Mouse (Mus musculus) lung, postnatal 25 days (tissue): ENCODE results near the gene Cacng7.

Experiments
- DNase-seq: peaks from one replicate; pipeline ENCODE4 v3.0.0; 2022; ENCODE audit warnings: low spot score

Cacng7 gene

GRCm38 (mm10) chr7:3347366-3348287 is 14.9 kb downstream of the Cacng7 start:
- DNase-seq, result no peak

DNA sequence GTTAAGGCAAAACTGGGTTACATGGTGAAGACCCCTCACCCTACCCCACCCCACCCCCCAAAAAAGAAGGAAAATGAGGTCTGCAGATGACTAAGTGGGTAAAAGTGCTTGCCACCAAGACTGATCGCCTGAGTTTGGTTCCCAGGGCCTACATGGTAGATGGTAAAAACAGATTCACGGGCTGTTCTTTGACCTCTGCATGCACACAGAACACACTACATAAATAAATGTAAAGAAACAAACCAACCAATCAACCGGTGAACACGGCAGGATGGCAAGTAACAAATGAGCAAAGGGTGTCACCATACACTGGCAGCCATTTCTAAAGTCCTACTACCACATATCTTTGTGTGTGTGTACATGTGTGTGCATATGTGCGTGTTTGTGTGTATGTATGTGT is 15.6 kb downstream of the Cacng7 start:
- DNase-seq, result no peak

GRCm38 (mm10) chr7:3349775-3350174 is 17.0 kb downstream of the Cacng7 start:
- DNase-seq, result no peak

- no peak for DNase-seq
Measured at GRCm38 (mm10) chr7:3351536-3351935, 18.8 kb downstream of the Cacng7 start.

GRCm38 (mm10) chr7:3354850-3355249 is 22.1 kb downstream of the Cacng7 start:
- no peak for DNase-seq

DNA sequence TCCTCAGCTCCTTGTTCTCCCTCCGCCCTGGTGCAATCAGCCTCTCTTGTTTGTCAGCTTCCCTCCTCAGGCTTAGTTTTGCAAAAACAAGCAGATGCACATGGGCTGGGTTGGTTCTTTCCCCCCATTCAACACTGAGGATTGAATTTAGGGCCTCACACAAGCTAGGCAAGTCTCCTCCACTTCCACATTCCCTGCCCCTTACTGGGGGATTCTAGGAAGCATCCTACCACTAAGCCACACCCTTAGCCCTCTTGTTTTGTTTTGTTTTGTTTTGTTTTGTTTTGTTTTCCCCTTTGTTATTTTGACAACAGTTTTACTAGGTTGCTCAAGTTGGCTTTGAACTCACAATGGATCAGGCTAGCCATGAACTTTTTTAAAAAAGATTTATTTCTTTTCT is 27.9 kb downstream of the Cacng7 start:
- no peak for DNase-seq

- no peak for DNase-seq
Measured at GRCm38 (mm10) chr7:3365547-3366279, 33.0 kb downstream of the Cacng7 start.

DNA sequence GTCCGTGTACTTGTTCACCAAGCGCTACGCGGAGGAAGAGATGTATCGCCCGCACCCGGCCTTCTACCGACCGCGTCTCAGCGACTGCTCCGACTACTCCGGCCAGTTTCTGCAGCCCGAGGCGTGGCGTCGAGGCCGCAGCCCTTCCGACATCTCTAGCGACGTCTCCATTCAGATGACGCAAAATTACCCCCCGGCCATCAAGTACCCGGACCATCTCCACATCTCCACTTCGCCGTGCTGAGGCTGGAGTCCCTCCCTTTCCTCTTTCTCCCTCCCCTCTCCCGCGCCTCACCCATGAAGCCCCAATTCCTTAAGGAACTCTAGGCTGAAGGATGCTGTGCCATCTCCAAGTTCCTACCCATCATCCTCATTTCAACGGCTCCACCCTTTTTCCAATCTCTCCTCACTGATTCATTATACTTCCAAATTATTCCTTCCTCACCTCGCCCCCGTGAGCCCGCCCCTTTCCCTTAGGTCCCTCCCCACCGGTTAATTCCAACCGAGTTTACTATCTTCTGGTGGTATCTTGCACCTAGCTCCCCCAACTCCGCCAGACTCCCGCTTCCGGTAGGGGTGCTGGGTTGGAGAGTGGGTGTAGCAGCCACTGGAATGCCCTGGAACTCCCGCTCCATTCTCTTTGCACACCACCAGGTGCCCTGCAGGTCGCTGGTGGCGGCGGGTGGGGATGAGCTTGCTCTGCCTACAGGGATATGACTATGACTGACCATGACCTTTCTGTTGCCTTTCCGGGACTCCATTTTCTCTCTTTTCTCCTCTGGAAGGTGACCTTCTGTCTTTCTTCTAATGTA is 34.2 kb downstream of the Cacng7 start:
- DNase-seq, result no peak

- no peak for DNase-seq
Measured at GRCm38 (mm10) chr7:3367569-3367968, 34.8 kb downstream of the Cacng7 start.

DNA sequence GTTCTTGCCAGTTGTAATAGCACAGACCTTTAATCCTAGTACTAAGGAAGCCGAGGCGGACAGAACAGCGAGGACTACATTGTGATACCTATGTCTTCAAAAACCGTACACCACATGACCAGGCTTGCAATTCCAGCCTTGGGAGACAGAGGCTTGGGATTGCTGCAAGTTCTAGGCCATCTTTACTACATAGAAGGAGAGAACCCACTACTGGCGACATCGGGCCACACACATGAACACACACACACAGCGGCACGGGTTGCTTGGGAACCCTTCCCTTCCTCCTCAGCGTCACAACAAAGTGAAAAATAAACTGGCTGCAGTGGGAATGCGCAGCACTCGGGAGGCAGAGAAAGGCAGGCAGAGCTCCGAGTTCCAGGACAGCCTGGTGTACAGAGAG is 35.6 kb downstream of the Cacng7 start:
- no peak for DNase-seq

GRCm38 (mm10) chr7:3369189-3369588 is 36.4 kb downstream of the Cacng7 start:
- DNase-seq, result no peak

- no peak for DNase-seq
Measured at GRCm38 (mm10) chr7:3370407-3370806, 37.7 kb downstream of the Cacng7 start.

DNA sequence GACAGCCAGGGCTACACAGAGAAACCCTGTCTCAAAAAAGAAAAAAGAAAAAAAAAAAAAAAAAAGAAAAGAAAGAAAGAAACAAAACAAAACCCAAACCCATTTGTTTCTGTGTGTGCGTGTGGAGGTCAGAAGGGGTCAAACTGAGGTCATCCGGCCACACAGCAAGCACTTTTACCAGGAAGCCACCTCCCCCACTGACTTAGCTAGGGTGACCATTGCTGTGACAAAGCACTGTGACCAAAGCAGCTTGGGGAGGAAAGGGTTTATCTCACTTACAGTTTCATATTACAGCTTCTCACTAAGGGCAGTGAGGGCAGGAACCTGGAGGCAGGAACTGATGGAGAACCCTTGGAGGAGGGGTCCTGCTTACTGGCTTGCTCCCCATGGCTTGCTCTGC is 39.6 kb downstream of the Cacng7 start:
- no peak for DNase-seq

GRCm38 (mm10) chr7:3373754-3374153 is 41.0 kb downstream of the Cacng7 start:
- DNase-seq, result peak; percentile 35

- DNase-seq, result peak; percentile 58
Measured at GRCm38 (mm10) chr7:3376831-3377230, 44.1 kb downstream of the Cacng7 start.

DNA sequence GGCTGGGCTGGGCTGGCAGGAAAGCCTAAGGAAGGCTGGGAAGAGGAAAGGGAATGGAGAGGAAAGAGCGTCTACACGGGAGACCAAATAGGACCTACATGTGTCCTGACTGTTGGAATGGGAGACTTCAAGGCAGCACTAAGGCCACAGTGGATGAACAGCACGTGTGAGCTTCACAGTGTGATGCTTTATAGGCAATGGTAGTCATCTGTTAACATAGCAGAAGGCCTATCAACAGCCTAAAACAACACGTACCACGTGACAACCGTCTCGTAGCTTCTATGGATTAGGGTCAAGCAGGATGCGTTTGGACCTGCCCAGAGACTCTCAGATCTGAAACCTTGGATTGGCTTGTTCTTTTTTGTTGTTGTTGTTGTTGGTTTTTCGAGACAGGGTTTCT is 49.4 kb downstream of the Cacng7 start:
- DNase-seq, result no peak

DNA sequence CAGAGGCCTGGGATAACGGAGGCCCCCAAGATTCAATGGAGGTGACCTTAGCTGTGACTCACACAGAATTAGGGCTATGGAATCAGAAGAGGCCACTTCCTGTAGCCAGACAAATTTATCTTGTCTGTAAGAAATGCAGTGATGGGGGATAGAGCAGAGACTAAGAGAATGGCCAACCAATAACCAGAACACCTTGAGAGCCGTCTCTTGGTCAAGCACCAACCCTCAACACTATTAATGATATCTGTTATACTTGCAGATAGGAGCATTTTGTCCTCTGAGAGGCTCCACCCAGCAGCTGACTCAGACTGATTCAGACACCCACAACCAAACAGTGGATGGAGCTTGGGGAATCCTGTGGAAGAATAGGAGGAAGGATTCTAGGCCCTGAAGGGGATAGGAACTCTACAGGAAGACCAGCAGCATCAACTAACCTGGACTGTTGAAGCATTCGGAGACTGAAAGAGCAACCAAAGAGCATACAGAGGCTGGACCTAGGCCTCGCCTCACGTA is 52.1 kb downstream of the Cacng7 start:
- no peak for DNase-seq

DNA sequence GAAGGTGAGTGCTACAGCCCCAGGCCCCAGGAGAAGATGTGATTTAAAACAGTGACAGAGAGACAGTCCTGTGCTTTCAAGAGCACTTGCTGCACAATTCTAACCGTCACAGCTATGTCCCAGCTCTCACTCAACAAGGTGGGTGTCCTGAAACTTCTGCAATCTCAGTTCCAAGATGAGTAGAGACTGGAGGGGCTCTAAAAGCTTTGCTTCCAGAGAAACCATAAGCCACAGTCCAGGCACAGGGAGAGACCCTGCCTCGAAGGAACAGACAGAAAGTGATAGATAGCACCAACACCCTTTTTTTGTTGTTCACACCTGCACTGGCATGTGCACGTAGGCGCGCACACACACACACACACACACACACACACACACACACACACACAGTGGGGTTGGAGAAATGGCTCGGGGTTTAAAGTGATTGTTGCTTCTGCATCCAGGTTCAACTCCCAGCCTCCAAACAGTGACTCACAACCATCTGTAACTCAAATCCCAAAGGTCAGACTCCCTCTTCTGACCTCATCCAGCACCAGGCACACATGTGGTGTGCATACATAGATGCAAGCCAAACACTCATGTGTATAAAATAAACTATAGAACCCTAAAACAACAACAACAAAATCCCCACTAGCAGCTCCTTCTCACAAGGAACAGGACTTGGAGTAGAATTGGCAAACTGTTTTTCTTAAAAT is 53.4 kb downstream of the Cacng7 start:
- no peak for DNase-seq

- no peak for DNase-seq
Measured at GRCm38 (mm10) chr7:3387761-3388160, 55.0 kb downstream of the Cacng7 start.

GRCm38 (mm10) chr7:3388885-3389284 is 56.1 kb downstream of the Cacng7 start:
- DNase-seq, result no peak
